Mouse (Mus musculus) gastrocnemius, postnatal 14 days (tissue): ENCODE results near the gene E130309D02Rik. TPM values are rescaled to one million over a fixed set of nuclear protein-coding genes. Genes with fewer than 3 reads are reported as not detected.

ENCODE experiments used
- total RNA-seq, 2 experiments: library from RNA; stranded (reverse); gene quantifications; 2 replicates each; pipeline ENCODE4 v1.2.3; 2021

The E130309D02Rik gene
- total RNA-seq, 2 experiments from 2014 or later, result 8.3 to 9.4 TPM

Other genes with a start within 250 kb of the E130309D02Rik start
- 10 to 100 TPM; 16.6 to 19.0 TPM for gene Rnf216, start 202.4 kb downstream of the E130309D02Rik start, total RNA-seq
- gene Olfr718-ps1, start 167.8 kb downstream of the E130309D02Rik start, total RNA-seq, result not detected
- gene Rbak, start 134.6 kb downstream of the E130309D02Rik start, total RNA-seq, result 1 to 10 TPM; 4.3 to 4.5 TPM
- not detected for gene Spdye4b, start 134.3 kb downstream of the E130309D02Rik start, total RNA-seq
- not detected for gene Spdye4a, start 88.5 kb downstream of the E130309D02Rik start, total RNA-seq
- 1 to 10 TPM; 7.0 to 8.6 TPM for gene Zfp12, start 80.2 kb downstream of the E130309D02Rik start, total RNA-seq
- 1 to 10 TPM; 2.8 to 3.5 TPM for gene Zfp316, start 45.3 kb downstream of the E130309D02Rik start, total RNA-seq
- under 1 TPM; 0.33 to 0.44 TPM for gene Zfp853, start 21.7 kb downstream of the E130309D02Rik start, total RNA-seq
- gene Zdhhc4, start 13.9 kb upstream of the E130309D02Rik start, total RNA-seq, result 10 to 100 TPM; 31.6 to 33.8 TPM
- not detected for gene Grid2ip, start 42.0 kb upstream of the E130309D02Rik start, total RNA-seq
- gene Kdelr2, start 88.5 kb upstream of the E130309D02Rik start, total RNA-seq, result 10 to 100 TPM; 51.1 to 70.2 TPM
- gene Daglb, start 149.2 kb upstream of the E130309D02Rik start, total RNA-seq, result 1 to 10 TPM; 3.7 to 5.3 TPM
- 100 to 1,000 TPM; 197 to 208 TPM for gene Rac1, start 212.7 kb upstream of the E130309D02Rik start, total RNA-seq